Mouse (Mus musculus): ENCODE results near the gene Ctcf.

Gene Ctcf

GRCm38 (mm10) chr8:105702731-105703415 is 66.5 kb downstream of the Ctcf start:
- peak; percentile 42 to 58 for DNase-seq

GRCm38 (mm10) chr8:105704146-105704812 is 67.9 kb downstream of the Ctcf start:
- peak; percentile 59 to 62 for DNase-seq

- peak; percentile 89 to 92 for DNase-seq
Observed at GRCm38 (mm10) chr8:105704955-105705354, 68.6 kb downstream of the Ctcf start.

GRCm38 (mm10) chr8:105706426-105706825 is 70.1 kb downstream of the Ctcf start:
- DNase-seq, result peak; percentile 50 to 54

GRCm38 (mm10) chr8:105707498-105708403 is 71.4 kb downstream of the Ctcf start, which contains the start of the genes 4933405L10Rik and Enkd1:
Gene 4933405L10Rik (plus strand): TSS chr8:105707655.
Gene Enkd1 (minus strand): TSS chr8:105708210.
- DNase-seq, result peak; percentile 88 to 92

- DNase-seq, result no peak
Observed at GRCm38 (mm10) chr8:105708675-105709074, 72.3 kb downstream of the Ctcf start.

GRCm38 (mm10) chr8:105709317-105709716 is 72.9 kb downstream of the Ctcf start:
- no peak for DNase-seq

- DNase-seq, result no peak
Observed at GRCm38 (mm10) chr8:105712286-105712685, 75.9 kb downstream of the Ctcf start.

GRCm38 (mm10) chr8:105714139-105714538 is 77.8 kb downstream of the Ctcf start:
- peak; percentile 94 to 97 for DNase-seq

GRCm38 (mm10) chr8:105715042-105715441 is 78.7 kb downstream of the Ctcf start:
- DNase-seq, result no peak

GRCm38 (mm10) chr8:105716302-105716945 is 80.1 kb downstream of the Ctcf start:
- no peak for DNase-seq

- DNase-seq, result no peak
Observed at GRCm38 (mm10) chr8:105719637-105720036, 83.3 kb downstream of the Ctcf start.

- DNase-seq, result peak; percentile 54 to 58
Observed at GRCm38 (mm10) chr8:105722861-105723260, 86.5 kb downstream of the Ctcf start.

- DNase-seq, result no peak
Observed at GRCm38 (mm10) chr8:105725726-105726125, 89.4 kb downstream of the Ctcf start.

GRCm38 (mm10) chr8:105727397-105728124 is 91.2 kb downstream of the Ctcf start:
- DNase-seq, result no peak

GRCm38 (mm10) chr8:105732186-105732585 is 95.8 kb downstream of the Ctcf start:
- DNase-seq, result no peak

All from cerebellum, postnatal 14 days (tissue).